Mouse (Mus musculus) frontal cortex, postnatal 10 days (tissue): ENCODE measurements at regions not wholly inside any gene's neighbourhood (a gene's known extent, or its start where the extent isn't known, plus 50 kb on each side); places are given as distances from the start of the nearest gene placed in this dataset.
A peak's percentile ranks its signal among the peaks of the same experiment; 100 is the strongest.

ENCODE experiments used
- DNase-seq, 2 experiments: peaks; one replicate each; pipeline ENCODE4 v3.0.0; 2022; ENCODE audit warnings: low spot score in 2 of 2, mixed read lengths in 1 of 2

DNA sequence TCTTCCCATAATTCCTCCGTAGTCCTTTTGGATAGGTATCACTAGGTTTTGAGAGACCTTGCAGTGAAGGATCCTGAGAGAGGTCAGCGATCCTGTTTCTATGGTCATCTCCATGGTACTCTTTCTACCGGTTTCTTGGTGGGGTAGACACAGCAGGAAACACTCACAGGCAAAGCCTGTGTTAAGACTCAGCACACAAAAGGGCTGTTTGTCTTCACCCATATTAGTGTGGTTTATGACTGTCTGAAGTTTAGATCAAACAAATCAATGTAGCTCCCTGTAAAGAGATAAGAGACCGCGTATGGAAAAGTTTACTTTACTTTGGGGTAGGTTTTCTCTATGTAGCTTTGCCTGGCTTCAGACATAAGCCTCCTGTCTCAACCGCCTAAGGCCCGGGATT is 282.5 kb upstream of the Rbms1 start:
- no peak for DNase-seq

DNA sequence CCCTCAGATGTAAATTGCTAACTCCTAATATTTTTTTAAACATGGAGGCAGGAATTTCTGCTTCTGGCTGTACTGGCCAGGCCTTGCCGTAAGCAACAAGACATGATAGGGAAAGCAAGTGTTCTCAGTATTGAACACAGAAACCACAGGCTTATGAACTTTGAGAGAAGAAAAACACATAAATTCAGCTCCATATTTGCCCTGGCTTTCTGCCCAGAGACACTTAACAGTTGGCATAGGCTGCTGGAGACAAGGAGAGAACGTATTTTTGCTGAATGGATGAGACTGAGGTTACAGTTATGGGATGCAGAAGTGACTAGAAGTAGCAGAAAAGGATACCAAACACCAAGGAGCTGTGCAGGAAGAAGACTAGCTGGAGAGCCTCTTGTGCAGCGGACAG is 258.7 kb upstream of the Rbms1 start:
- no peak for DNase-seq

DNA sequence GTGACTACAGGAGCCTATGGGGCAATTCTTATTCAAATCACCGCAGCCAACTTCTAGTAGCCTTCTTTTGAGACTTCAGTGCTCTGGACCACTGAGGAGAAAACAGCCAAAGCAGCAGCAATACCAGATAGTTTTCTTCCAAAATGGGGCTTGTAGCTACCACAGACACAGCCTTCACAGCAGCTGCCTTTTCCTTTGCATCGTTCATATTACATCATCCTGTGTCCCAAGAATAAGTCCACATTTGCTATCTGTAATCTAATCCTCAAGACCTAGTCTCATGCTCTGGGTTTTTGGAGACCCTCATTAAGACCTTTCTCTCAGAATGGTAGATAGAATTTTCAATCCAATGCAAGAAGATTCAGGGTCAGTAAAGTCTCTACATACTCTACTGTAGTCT is 258.2 kb upstream of the Rbms1 start:
- no peak for DNase-seq

DNA sequence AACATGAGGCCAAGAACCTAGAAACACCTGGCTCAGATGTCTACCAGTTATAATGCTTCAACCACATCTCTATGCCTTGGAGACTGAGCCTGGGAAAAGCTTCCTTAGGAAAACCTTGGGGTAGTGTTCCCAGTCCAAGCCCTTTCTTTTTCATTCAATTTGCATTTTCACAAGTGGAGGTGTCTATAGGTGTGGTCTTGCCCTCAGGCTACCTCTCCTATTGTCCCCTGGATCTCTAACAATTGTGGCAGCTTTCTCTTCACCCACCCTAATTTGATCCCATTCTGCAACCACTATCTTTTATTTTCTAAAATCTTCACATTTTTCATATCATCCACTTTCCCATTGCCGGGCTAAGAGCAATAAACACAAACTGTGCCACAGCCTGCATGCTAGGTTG is 251.0 kb upstream of the Rbms1 start:
- DNase-seq = no peak

DNA sequence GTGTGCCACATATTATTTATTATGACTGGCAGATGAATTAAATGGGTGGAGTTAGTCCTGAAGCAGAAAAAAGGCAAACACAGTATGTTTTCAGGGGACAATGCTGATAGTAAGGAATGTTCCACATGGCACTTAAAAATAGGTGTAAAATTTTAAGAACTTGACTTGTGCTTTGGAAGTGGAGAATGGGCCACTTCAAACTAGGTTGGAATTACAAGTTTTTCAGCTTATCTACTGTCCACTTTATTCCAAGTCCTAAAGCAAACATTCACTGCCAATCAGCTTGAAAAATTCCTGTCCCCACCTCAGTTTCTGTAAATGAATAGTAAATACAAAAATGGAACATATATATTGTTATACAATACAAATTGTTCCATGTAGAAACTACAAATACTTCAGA is 238.4 kb upstream of the Rbms1 start:
- DNase-seq = no peak

DNA sequence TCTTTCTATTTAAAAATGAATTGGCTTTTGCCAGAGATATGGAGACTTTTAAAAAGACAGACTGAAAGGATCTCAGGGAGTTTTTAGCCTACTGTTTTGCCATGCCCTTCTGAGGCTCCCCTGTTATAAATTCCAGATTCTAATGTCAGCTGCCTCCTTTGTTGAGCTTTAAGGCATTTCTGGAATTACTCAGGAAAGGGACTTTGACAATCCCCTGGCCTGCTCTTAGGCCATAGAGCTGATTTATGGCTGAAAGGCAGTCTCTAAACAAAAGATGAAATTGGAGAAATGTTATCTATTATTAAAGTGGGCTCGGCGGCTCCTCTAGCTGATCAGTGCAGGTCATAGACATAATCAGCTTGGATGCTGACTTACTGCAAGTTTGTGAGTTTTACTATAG is 231.0 kb upstream of the Rbms1 start:
- no peak for DNase-seq

DNA sequence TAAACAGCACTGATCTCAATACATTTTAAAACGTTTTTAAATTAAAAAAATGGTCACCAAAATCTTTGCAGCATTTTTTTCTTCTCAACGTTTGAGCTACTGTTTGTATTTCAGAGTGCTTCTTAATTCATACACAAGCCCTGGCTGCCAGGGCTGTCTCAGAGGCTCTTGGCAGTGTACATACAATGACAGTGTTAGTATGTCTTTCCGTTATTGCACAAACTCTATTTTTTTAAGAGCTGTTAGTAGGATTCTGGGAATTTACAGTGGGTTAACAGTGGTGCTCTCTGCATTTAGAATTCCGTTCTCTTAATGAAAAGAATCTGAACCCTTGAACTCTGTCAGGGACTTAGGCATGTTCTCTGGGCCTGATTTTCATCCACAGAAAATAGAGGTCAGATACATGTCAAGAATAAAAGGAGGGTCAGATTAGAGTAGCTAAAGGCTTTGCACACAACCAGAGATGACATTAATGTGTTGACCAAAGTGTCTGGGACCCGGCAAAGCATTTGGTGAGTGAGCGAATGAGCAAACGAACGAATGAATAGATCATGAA is 219.5 kb upstream of the Rbms1 start:
- DNase-seq = no peak

DNA sequence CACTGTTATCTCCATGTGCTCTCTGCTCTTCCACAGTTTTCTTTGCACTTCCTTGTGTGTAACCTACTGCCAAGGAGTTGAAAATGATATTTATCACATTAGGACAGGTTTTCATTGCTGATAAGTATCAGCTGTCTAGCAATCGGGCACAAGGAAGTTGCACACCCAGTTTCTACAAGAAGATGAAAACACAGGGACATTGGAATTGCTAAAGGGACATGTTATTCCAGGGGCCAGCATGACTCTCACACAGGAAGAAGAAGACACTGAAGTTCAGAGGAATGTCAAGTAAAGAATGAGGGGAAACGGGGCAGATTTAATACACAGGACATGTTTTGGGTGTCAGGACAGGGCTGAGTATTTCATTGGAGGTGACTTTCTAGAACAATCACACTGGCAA is 214.8 kb upstream of the Rbms1 start:
- no peak for DNase-seq

DNA sequence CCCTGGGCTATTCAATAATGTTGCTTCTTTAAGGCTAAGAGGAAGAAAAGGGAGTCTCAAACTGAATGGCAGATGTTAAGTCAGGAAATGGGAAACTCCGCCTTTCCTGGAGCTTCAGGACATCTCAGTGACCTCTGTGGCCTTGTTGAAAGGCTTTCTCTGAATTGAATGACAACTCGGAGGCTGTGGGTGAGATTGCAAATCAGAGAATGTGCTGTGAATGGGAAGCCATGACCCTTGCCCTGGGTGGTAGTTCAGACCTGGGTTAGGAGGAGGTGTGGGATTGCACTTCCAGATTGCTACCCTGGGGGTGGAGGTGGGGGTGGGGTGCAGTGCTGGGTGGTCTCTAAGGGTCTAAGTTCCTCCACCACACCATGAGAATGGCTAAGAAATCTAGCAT is 213.8 kb upstream of the Rbms1 start:
- DNase-seq = no peak

DNA sequence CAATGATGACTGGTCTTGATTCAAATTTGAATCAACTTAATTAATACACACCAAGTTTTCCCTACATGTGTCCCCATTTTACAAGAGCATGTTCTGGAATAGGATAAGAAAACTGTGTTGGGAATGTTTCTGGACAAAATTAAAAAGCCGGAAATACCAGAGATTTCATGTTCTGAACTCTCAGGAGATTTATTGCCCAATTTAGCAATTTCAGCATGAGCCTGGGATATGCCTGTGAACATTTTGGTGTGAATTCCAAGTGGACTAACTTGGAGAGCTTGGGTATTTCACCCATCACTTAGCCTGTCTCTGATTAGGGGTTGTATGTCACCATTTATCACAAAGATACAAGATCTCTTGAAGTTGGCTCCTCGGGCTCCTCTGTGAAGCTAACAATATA is 210.6 kb upstream of the Rbms1 start:
- DNase-seq = no peak

DNA sequence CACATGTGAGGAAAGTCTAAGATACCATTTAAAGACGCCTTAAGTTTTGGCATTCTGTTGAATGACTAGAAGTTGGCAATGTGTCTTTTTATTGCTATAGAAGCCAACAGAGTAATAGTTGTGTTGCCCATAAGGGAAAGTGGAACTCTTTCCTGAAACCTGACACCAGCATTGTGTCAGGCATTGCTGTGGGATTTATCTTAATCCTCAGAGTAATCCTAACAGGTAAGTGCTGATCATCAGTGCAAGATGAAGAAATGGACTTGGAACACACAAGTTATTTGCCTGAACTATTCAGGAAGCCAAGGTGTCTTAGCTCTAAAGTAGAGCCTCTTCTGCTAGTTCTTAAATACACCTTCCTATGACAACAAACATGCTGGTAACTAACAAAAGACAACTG is 198.3 kb upstream of the Rbms1 start:
- DNase-seq = no peak

DNA sequence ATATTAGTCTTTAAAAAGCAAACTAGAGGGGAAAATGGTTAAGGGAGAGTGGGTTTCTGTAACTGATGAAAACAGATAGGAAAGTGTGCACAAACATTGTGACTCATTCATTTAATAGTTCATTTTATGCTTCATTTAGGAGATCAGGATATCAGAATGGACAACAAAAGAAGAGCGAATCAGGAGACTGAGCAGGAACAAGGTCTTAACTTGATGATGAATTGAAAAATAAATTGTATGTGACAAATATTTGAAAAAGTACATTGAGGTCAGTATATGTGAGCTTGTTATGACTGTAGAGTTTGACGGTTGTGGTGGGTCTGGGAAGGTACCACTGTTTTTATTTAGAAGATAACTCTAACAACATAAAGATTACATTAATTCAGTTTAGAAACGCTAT is 196.8 kb upstream of the Rbms1 start:
- no peak for DNase-seq

DNA sequence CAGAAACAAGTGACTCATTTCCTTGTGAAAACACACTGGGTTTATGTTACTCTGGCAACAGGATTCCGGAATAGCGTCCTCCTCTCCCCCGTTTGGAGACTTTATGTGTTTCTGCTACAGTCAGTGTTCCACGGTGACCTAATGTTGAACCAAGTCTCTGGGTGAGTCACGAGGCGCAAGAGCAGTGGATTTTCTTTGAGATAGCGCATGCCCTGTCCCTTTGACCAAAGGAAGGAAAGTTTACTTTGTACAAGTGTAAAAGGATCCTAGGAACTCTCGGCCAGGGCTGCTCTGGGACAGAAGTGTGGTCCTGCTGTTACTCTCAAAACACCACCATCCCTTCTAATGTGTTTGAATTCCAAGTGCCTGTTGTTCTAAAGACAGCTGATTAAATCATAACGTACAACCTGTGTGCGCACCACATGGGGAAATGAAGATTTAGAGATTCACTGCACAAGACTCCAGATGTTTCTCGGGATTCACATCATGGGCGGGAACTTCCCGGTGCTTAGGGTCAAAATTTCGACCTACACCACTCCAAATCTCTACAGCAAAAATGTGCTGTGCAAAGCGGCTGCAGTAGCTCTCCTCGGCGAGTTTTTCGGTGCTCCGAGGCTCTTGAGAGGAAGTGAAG is 176.1 kb upstream of the Rbms1 start:
- DNase-seq = peak; percentile 16 to 17

DNA sequence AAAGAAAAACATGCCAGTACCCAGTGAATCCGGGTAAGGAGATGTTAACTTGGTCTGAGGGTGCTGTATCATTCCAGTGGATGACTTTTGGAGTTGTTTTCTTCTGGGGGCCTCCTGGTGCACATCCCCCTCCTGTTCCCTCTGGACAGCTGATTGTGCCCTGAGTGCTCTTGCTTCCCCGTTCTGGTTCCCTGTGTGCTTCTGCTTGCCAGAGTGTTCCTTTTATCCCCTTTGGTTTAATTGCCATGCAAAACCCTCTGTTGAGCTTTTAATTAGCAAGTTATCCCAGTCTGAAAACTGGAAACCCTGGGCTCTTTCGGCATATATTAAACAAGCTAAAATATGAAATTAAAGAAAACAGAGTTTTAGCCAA is 175.6 kb upstream of the Rbms1 start:
- DNase-seq = no peak

DNA sequence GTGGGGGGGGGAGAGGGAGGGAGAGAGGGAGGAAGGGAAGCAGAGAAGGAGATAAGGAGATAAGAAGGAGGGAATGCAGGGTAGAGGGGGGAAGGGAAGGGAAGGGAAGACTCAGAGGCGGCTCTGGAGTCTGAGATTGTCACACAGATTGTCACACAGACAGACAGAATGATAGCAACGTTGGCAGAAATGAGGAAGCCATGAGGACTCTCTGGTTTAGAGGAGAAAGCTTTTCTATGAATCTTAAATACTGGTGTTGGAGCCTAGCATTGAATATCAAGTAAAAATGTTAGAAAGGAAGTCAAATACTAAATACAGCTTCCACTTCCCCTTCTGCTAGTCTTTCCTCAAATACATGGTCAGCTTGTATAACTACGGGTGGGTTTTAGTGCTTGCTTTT is 174.4 kb upstream of the Rbms1 start:
- no peak for DNase-seq

DNA sequence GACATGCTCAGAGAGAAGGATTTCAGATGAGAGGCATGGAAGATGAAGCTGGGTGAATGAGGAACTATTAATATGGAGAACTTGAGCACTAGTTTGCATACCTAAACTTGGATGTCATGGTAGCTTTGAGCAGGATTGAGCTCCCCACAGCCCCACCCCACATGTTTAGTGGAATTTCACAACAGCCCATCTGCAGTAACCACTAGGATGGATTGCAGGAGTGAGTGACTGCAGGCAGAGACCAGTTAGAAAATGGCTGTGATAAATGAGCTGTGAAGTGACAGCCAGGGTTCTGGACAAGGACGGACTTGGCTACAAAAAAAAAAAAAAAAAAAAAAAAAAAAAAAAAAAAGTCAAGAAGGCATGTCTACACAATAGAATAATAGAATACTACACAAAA is 173.9 kb upstream of the Rbms1 start:
- no peak for DNase-seq

DNA sequence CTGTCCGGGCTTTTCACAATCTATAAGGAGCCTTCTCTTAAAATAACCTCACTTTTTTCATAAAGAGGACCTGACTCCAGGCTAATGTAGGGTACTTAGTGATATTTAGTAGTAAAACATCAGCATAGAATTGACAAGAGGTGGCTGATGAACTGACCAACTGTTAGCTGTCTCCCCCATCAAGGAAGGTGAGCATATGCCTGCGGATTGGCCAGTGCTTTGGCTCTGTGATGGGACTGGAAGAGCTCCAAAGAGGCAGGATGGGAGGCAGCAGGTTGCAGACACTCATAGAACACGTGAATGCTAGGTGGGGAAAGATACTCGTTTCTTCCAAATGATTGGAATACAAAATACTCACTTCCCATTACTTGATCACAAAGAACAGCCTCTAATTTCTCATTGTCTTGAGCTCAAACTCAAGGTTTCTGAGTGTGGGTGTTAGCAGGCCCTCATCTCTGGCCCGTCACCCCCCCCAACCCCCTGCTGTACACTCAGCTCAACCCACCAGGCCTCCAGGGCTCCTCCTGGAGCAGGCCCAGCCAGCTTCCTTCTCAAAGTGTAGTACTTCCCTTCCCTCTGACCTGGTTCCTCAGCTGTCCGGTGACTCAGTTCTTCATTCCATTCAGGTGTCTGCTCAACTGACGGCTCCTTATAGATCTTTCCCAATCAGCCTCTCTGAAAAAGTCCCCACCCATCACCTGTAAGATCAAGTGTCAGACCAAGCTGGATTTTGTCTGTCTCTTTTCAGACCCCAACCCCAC is 160.2 kb upstream of the Rbms1 start:
- no peak for DNase-seq

DNA sequence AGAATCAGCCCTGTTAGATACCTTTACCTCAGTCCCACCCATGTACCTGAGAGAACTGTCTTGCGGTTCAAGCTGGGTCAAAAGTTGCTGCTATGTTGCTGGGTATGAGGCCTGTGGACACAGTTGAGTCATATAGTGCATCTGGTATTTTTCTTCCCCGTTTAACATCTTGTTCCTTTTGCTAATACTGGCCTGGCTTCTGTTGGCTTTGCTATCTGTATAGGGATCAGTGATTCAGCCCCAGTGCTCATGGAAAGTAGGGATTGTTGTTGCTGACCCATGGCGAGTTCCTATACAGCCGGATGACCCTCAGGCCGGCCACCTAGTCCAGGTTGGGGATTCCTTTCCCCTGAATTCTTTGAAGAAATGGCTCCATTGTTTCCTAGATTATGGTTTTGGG is 158.3 kb upstream of the Rbms1 start:
- no peak for DNase-seq

DNA sequence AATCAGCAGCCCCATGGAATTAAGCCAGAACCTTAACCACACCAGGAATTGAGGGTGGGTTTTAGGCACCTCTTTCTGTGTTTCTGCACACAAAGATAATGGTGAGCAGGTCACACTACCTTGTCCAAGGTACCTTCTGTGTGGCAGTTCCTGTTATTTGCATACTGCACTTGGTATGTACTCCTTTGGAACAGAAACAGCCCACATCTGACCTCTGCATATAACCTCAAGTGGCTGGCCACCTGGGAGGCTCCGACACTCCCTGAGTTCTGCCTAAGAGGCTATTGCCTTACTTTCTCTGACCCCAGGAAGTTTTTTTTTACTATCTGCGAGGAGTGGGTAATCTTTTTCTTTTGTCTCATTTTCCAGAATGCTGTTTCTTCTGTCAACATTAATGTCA is 151.6 kb upstream of the Rbms1 start:
- DNase-seq = no peak

DNA sequence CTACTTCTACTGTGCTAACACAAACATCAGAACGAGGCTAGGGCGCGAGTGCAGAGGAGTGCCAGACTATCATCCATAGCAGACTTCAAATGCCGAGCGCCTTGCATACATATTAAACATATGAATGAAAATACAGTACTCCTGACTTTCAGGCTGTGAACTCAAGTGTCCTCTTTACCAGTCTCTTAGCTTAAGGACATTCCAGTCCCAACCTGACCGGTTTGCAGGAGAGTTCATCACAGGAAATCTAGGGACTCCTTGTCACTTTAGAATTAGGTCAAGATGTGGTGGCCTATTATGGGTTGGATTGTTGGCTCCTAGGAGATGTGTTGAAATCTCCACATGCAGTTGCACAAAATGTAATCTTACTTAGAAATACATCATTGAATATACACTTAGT is 150.9 kb upstream of the Rbms1 start:
- DNase-seq = no peak

DNA sequence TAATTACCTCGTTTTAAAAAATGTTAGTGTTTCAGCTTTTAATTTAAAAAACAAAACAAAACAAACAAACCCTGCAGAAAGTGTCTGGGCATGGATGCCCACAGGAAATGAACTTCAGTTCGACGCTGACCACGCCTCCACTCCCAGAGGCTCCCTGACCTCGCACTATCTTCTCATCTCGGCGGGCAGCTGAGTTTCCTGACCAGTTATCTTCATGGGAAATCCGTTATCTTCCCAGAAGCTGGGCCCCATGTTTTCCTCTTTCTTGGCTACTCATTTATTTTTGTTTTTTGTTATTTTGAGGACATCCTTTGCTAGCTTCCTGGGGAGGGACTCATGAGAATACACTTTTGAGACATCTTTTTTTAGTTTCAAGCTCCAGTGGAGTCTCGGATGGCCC is 147.6 kb upstream of the Rbms1 start:
- DNase-seq = no peak

DNA sequence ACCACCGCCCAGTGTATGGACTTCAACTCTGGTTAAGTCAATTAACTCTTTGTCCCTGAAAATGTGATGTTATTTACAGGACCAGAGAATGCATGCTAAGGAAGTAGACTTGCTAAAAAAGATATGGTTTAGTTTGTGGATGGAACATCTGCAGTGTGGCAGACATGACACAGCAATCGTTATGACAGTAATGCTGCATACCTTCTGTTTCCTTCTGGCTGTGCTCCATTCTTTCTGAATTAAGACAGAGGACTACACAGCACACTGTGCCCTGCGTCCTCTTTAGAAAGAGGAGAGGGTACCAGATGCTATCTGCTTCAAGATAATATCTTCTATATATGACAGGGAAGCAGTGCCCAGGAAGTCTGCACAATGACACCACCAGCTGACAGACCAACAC is 146.6 kb upstream of the Rbms1 start:
- no peak for DNase-seq

DNA sequence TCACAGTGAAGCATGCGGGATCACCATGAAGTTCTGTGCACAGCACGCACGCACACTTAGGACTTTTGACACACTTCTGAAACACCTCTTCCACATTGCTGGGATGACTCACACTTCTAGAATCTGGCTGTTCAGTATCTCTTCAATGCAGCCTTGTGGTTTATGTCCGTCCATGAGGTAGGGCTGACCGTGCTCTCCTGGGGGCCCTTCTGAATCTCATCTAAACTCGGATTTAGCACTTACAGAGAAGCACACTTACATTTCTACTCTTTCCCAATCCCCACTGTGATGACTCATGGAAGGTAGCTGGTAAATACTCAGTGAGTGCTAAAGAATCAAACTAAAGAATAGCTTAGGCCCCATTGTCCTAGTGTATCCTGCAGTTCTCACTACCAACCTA is 142.2 kb upstream of the Rbms1 start:
- DNase-seq = no peak

DNA sequence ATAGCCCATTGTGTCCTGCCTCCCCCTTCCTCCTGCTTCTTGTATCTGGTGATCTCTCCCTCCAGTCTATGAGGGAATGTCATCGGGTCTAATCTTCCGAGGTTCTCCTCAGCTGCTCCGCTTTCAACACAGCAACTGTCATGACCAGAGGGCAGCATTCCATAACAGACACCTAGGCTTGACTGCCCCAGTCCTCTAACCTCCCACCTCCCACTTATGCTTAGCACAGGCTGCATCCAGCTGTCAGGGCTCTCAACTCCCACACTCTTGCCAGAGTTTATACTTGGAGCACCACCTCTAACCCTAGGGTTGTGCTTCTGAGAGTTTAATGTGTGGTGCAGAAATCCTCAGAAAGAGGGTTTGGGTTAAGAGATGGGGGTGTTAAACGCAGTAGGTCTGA is 137.9 kb upstream of the Rbms1 start:
- no peak for DNase-seq
